Mouse (Mus musculus) leukemia stem cell, adult 10-12 weeks (primary cell): Measurements from ENCODE around the gene Tmem233. TPM values are rescaled to one million over a fixed set of nuclear protein-coding genes. Genes with fewer than 3 reads are reported as not detected.

Source experiments
- polyA plus RNA-seq: library from polyadenylated mRNA; stranded (reverse); fragments of >175 nt; gene quantifications from 2 replicates; pipeline ENCODE4 v1.2.3, GENCODE M21; 2012; ENCODE audit warnings: low replicate concordance

Tmem233 gene
- polyA plus RNA-seq: not detected in 2 replicates

GRCm38 (mm10) chr5:116083081-116083480 lies at the start of gene Tmem233:
Gene Tmem233 (minus strand): TSS chr5:116083244.

GRCm38 (mm10) chr5:116024327-116024739 lies 58.7 kb downstream of the Tmem233 start, which contains the start of gene Prkab1:
Gene Prkab1 (minus strand): TSS chr5:116024508.

Other genes with a start within 250 kb of the Tmem233 start
- gene Cit, start 238.0 kb downstream of the Tmem233 start, polyA plus RNA-seq: 70.8 and 78.6 TPM in 2 replicates
- gene Prkab1, start 58.7 kb downstream of the Tmem233 start, polyA plus RNA-seq: 221 and 290 TPM in 2 replicates
- not detected in 2 replicates for gene Ccdc60, start 205.7 kb upstream of the Tmem233 start, polyA plus RNA-seq